Mouse (Mus musculus): ENCODE results near the gene Ralb.

DNA sequence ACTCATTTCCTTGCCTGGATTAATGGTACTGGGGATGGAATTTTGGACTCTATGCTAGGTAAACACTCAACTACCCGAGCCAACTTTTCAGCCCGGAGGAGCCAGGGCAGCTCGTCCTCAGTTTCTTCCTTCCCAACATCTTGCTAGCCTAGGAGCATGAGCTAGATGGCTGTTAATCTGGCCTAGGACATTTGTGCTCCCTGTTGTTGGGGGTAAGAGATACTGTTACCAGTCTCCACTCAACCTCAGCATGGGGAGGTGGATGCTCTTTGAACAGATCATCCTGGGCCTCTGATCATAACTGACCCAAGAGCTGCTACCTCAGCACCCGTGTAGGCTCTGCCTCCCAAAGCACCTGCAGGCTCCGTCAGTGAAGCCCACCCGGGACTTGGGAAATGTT lies 38.7 kb upstream of the Ralb start:
- TF ChIP-seq CTCF (IDR thresholded peaks at IDR 0.05) (no peak), EP300 (IDR thresholded peaks at IDR 0.05) (no peak)
